Comparison of ENCODE assay signal across 8 mouse cellular contexts in the genomic region with DNA sequence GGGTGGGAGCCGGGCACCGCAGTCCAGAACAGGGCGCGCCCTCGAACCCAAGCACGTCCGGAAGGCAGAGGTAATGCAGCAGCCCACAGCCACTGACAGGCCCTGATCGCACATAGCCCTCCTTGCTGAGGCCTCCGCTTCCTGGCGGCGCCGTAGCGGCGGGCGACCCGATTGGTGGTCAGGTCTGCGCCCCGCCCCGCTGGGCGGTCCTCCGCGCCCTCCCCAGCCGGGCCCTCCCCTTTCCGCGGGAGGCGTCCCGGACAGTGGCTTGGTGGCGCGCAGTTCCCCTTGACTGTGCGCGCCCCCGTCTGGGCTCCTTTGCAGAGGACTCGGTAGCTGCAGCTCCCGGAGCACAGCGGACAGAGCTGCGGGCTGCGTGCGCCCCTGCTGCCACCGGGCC.
A peak's percentile ranks its signal among the peaks of the same experiment; 100 is the strongest.
DNase-seq lines count a peak whose midpoint lies in the region; TF ChIP-seq lines count a peak whose summit lies in the region.
"Not testable (repeated sequence)": the region's sequence is repeated elsewhere in the genome, so short reads cannot be mapped to it uniquely, and the experiment has no call there.

No protein-coding gene starts in this region.

- peak; percentile 84 to 85 for DNase-seq in adrenal gland, postnatal 36 days
- peak; percentile 1 for DNase-seq in fat pad, adult 2 months (ENCODE audit: extremely low read depth, low read depth, low spot score)
- DNase-seq in heart, adult 9 months (ENCODE audit: low spot score in 2 of 2), result peak; percentile 76 to 77
- peak; percentile 64 for DNase-seq in kidney, adult 11 months
- peak; percentile 74 to 75 for DNase-seq in left cerebral cortex, adult 2 months (ENCODE audit: extremely low spot score in 1 of 2, low spot score in 2 of 2)
- peak; percentile 89 for DNase-seq in lung, postnatal 10 days
- peak; percentile 38 for DNase-seq in retina, postnatal 7 days (ENCODE audit: low read depth, low spot score)
- DNase-seq in thymus, postnatal 14 days, result peak; percentile 76

- intact Hi-C loops in left cerebral cortex, adult 2 months (cut with DNase I), result not testable (repeated sequence)

- H3K4me3 ChIP-seq in left cerebral cortex, adult 2 months, result peak overlapping the region; percentile 39

- TF ChIP-seq CTCF in left cerebral cortex, adult 2 months (IDR thresholded peaks at IDR 0.05), result not testable (repeated sequence)

- H3K27ac ChIP-seq in left cerebral cortex, adult 2 months, result not testable (repeated sequence)

Comparison
In these comparisons a context has a peak if more than half of its experiments do, and no peak if none do; other contexts are left out.
1. DNase-seq: peak in every context shown above with its lines; median percentile 89 in lung, postnatal 10 days; 84 in adrenal gland, postnatal 36 days; 76 in heart, adult 9 months; 76 in thymus, postnatal 14 days; 74 in left cerebral cortex, adult 2 months; 64 in kidney, adult 11 months; 38 in retina, postnatal 7 days; 1 in fat pad, adult 2 months.